Mouse (Mus musculus) cortical plate, adult 2 months (tissue): Measurements from ENCODE around the gene Vapa.

Experiments used
- CTCF ChIP-seq: fragments of 200-500 bp; IDR thresholded peaks from 2 replicates; pipeline ENCODE4 v1.5.1; 2011; ENCODE audit warnings: mild to moderate bottlenecking, control low read depth, low read length; ENCODE audit not compliant: insufficient read depth; ENCODE audit errors: extremely low read depth
- POLR2A ChIP-seq: fragments of 200-500 bp; IDR thresholded peaks from 2 replicates; pipeline ENCODE4 v1.6.1; 2011; ENCODE audit warnings: mild to moderate bottlenecking, low read length, control low read depth; ENCODE audit not compliant: insufficient read depth; ENCODE audit errors: extremely low read depth

DNA sequence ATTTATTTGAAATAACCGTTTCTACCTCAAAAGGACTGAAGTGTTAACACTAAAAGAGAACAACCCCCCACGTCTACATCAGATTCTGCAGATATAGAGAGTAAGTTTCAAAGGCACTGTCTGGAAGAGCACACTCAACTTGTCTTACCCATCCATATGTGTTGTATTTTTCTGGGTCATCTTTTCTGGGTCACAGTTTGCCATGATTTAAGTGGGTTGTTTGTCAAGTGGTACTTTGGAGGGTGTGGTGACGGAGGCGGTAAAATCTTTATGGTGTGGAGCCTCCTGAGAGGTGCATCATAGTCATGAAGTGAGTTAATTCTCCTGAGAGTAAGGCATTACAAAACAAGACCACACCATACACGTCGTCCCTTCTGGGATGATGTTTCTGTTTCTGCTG, 12.2 kb upstream of the Vapa start:
- TF ChIP-seq CTCF (no peak), POLR2A (no peak)
